Mouse (Mus musculus): ENCODE results near the gene Med31.
"Not testable (repeated sequence)": the region's sequence is repeated elsewhere in the genome, so short reads cannot be mapped to it uniquely, and the experiment has no call there.

Med31 gene

DNA sequence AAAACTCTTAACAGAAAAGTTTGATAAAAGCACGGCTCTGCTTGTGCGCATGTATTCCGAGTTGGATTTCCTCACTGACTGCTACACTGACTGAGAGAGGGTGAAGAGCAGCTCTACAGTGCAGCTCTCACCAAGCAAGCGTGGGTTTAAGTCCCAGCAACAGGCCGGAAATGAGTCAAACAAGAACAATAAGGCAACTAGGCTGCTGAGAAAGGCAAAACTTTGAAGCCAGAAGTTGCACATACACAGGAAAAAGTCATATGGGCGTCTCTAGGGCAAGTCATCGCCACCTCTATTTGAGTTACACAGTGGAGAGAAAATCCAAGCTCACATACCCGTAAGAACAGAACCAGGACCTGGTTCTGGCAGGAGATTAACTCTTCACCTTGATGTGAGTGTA is 18.9 kb downstream of the Med31 start:
- DNase-seq = no peak

DNA sequence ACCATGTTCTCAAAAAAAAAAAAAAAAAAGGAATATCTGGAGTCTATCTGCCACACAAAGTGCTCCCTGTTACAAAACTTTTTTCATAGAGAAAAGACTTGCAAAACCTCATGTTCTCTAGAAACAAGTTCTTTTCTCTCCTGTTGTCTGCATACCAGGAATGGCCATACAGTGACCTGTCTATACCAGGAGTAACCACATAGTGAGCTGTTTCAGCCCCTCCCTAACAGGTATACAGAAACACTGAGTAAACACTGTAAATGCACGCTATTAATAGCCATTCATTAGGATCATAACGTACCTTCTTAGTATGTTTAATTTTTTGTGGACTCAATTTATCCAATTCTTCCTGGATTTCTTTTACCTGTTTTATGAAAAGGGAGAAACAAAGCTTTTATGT is 21.1 kb downstream of the Med31 start:
- no peak for DNase-seq

DNA sequence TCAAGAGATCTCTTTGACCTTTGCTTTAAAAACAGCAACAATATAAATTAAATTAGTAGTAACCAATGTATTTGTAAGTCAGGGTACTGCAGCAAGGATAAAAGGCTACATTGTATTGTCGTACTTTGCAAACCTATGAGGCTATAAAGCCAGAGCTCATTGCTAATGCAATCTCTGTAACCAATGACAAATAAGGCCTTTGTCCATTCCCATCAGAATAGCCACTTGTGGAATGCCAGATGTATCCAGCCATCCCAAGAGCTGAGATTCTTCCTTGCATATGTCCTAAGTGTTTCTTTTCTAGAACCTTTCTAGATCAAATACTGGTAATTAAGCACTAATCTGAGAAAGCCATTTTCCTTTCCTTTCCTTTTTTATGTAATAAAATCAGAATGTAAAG is 24.5 kb downstream of the Med31 start:
- no peak for DNase-seq

DNA sequence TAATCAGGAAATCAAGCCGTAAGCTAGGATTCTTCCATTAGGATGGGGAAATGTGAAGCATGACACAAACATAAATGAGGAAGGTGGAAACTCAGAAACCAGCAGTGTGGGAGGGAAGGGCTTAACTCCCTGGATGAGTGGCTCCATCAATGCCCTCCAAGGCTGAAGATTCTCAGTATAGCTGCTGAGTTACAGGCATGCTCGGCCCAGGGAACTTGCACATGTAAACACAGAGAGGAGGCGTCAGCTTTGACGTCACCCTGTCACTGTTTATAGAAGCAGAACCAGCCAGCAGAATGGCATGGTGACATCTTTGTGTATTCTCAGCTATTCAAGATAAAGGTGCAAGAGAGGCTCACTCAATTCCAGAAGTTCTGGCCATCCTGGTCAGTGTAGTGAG is 31.1 kb downstream of the Med31 start:
- no peak for DNase-seq

DNA sequence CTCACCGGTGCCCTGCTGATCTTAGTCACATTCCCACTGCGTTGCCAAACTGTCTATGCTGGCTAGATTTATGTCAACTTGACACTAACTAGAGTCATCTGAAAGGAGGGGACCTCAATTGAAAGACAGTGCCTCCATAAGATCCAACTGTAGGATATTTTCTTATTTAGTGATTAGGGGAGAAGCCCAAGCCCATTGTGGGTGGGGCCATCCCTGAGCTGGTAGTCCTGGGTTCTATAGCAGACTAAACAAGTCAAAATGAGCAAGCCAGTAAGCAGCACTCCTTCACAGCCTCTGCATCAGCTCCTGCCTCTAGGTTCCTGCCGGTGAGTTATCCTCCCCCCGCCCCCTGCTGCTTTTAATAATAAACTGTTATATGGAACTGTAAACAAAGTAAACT is 34.3 kb downstream of the Med31 start:
- DNase-seq = no peak

DNA sequence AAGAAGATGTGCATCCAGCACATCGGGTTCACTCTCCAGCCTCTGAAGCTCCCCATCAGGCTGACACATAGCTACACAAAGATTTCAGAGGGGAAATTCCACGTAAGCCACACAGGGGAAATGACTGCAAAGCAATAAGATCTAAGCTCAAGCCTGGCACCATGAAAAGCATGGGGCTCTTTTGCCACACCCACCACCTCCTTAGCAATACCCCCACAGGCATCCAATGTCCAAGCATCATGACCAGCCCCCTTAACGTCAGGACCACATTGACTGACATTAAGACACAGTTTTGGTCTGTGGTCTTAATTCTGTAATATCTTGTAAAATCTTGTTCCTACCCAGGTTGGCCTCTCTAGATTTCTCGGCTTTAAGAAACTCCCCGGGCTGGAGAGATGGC is 34.8 kb downstream of the Med31 start:
- no peak for DNase-seq

DNA sequence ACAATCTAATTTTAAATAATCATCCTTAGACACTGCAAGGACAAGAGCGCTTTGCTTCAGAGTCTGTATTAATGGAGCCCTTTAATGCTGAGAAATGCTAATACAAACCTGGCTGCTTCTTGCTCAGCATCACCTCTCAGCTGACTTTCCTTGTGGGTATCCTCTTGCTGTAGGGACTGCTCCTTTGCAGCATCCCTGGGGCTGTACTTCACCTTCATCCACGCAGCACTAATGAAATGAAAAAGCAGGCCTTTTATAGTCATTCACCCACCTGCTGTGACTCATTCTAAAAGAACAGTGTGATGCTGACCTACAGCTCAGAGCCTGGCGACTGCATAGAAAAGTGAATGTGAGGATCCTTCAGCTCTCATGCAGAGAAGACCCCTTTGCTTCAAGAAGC is 38.8 kb downstream of the Med31 start:
- no peak for DNase-seq

DNA sequence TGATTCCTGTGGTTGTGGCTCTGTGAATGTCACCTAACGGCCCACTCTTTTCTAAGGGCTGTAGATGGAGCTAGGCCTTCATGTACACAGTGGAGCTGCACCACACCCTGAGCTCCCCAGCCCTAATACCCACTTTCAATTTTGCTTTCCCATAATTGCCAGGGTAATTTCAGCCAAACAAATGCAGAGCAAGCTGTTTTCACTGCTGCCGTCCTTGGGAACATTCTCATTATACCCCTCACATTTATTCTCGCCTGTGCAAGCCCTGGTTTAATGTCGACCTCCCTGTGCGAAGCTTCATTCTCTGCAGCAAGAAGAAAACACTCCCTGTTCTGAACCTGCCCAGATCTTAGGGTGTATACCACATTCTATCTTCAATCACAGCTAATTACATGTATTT is 39.4 kb downstream of the Med31 start:
- DNase-seq = no peak

DNA sequence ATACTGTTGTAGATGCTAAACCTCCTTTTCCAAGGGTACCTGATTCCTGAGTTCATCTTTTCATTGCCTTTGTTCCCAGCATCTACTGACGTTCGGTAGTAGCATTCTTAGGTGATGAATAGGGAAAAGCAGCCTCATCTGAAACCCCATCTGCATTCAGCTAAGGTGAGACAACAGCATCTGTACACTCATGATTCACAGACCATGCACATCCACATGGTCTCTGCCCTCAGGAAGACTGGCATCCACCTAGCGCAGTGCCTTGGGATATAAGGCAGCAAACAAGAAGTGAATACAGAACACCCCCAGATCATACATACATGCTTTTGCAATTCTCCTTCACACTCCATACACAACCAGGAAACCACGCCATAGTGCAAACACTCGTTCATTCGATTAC is 40.7 kb downstream of the Med31 start:
- no peak for DNase-seq

DNA sequence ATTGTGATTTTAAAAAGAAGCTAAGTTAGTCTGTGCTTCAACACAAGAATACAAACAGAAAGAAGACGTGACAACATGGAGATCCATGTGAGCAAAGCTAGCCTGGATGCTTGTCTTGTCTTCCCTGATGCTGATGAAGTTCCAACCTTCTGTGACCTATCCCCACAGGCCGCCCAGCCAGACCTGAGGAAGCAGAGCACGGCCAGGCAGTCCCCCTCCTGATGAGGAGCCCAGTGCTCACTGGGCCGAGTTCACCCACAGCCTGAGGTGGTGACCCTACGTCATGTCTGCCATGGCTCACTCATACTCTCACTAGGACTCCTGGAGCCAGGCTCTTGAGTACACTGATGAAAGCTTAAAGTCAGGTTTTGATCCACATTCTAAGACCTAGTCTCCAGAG is 41.9 kb downstream of the Med31 start:
- no peak for DNase-seq

DNA sequence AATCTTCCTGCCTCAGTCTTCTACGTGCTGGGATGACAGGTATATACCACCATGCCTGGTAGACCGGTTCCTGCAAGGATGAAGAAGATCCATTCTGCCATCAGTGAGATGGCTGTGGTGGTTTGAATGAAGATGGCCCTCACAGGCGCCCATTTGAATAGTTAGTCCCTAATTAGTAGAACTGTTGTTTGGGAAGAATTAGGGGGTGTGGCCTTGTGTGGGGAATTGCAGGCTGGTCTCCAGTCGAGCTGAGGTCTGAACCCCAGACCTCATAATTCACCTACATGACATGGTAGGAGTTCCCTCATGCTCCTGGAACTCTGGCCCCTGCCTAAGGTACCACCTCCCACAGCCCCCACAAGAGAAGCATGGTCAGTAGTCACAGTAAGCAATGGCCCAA is 43.5 kb downstream of the Med31 start:
- DNase-seq = not testable (repeated sequence)

DNA sequence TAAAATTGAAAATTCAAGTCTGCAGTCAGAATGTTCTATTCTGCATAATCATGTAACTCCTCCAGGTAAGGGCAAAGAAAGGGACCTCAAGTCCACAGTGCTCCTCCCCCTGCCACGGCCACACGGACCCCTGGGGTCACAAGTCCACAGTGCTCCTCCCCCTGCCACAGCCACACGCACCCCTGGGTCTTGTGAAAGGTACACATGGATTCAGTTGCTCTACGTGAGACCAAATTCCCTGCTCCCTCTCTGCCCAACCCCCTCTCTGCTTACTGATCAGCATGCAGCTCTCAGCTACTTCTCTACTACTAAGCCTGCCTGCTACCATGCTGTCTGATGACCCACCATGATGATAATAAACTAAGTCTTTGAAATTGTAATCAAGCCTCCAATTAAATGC is 45.5 kb downstream of the Med31 start:
- DNase-seq = no peak

DNA sequence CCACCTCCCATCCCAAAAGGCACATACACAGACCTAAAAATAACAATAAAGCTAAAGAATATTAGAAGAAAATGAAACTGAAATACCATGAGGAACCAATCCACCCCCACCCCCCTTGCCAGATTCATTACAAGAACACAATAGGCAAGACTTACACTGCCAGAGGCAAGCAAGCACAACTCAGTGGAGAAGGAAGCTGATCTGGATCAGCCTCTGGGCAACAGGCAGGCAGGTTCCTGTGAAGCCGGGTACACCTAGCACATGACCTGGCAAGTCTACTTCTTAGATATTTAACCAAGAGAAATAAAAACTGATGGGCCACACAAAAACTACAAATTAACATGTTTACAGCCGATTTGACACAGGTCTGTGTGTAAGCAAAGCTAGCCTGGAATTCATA is 52.2 kb downstream of the Med31 start:
- no peak for DNase-seq
